Mouse (Mus musculus): Measurements from ENCODE around the gene Olfr1254. TPM values are rescaled to one million over a fixed set of nuclear protein-coding genes. Genes with fewer than 3 reads are reported as not detected.

The Olfr1254 gene
- polyA plus RNA-seq (2012; rRNA removed) = not detected in 2 replicates

GRCm38 (mm10) chr2:89793519-89793918 is at the start of gene Olfr1254:
Olfr1254 (minus strand) TSS chr2:89793619.
- no peak for DNase-seq (ENCODE audit: low read depth)

- no peak for DNase-seq (ENCODE audit: low read depth)
Measured at GRCm38 (mm10) chr2:89841455-89841854, 48.0 kb upstream of the Olfr1254 start, which contains the start of gene Olfr1256. Olfr1256 (minus strand) TSS chr2:89841555.

- DNase-seq (ENCODE audit: low read depth) = no peak
Measured at GRCm38 (mm10) chr2:89820216-89820615, 26.8 kb upstream of the Olfr1254 start.

- DNase-seq (ENCODE audit: low read depth) = no peak
Measured at GRCm38 (mm10) chr2:89811751-89812150, 18.3 kb upstream of the Olfr1254 start, which contains the start of gene Olfr1255. Olfr1255 (plus strand) TSS chr2:89812051.

GRCm38 (mm10) chr2:89810751-89811150 is 17.3 kb upstream of the Olfr1254 start:
- DNase-seq (ENCODE audit: low read depth) = no peak

GRCm38 (mm10) chr2:89799583-89799982 is 6.2 kb upstream of the Olfr1254 start:
- DNase-seq (ENCODE audit: low read depth) = no peak

- no peak for DNase-seq (ENCODE audit: low read depth)
Measured at GRCm38 (mm10) chr2:89756990-89757389, 36.4 kb downstream of the Olfr1254 start, which contains the start of gene Olfr1253. Olfr1253 (minus strand) TSS chr2:89757090.

Other genes starting within 250 kb of the Olfr1254 start
- not detected in 2 replicates for gene Olfr1245, start 215.2 kb downstream of the Olfr1254 start, polyA plus RNA-seq (2012; rRNA removed)
- gene Olfr1246, start 200.5 kb downstream of the Olfr1254 start, polyA plus RNA-seq (2012; rRNA removed) = not detected in 2 replicates
- gene Olfr1247, start 179.5 kb downstream of the Olfr1254 start, polyA plus RNA-seq (2012; rRNA removed) = not detected in 2 replicates
- gene Olfr1248, start 175.4 kb downstream of the Olfr1254 start, polyA plus RNA-seq (2012; rRNA removed) = not detected in 2 replicates
- not detected in 2 replicates for gene Olfr1249, start 158.6 kb downstream of the Olfr1254 start, polyA plus RNA-seq (2012; rRNA removed)
- not detected in 2 replicates for gene Olfr1250, start 132.2 kb downstream of the Olfr1254 start, polyA plus RNA-seq (2012; rRNA removed)
- gene Olfr1251, start 121.7 kb downstream of the Olfr1254 start, polyA plus RNA-seq (2012; rRNA removed) = not detected in 2 replicates
- not detected in 2 replicates for gene Olfr1252, start 68.6 kb downstream of the Olfr1254 start, polyA plus RNA-seq (2012; rRNA removed)
- not detected in 2 replicates for gene Olfr1253, start 36.5 kb downstream of the Olfr1254 start, polyA plus RNA-seq (2012; rRNA removed)
- not detected in 2 replicates for gene Olfr1255, start 18.4 kb upstream of the Olfr1254 start, polyA plus RNA-seq (2012; rRNA removed)
- not detected in 2 replicates for gene Olfr1256, start 47.9 kb upstream of the Olfr1254 start, polyA plus RNA-seq (2012; rRNA removed)
- not detected in 2 replicates for gene Olfr48, start 54.6 kb upstream of the Olfr1254 start, polyA plus RNA-seq (2012; rRNA removed)
- not detected in 2 replicates for gene Olfr1257, start 84.8 kb upstream of the Olfr1254 start, polyA plus RNA-seq (2012; rRNA removed)
- gene Olfr1258, start 133.7 kb upstream of the Olfr1254 start, polyA plus RNA-seq (2012; rRNA removed) = not detected in 2 replicates
- gene Olfr1259, start 155.0 kb upstream of the Olfr1254 start, polyA plus RNA-seq (2012; rRNA removed) = not detected in 2 replicates
- not detected in 2 replicates for gene Olfr1260, start 180.7 kb upstream of the Olfr1254 start, polyA plus RNA-seq (2012; rRNA removed)
- gene Olfr1261, start 197.6 kb upstream of the Olfr1254 start, polyA plus RNA-seq (2012; rRNA removed) = not detected in 2 replicates
- not detected in 2 replicates for gene Olfr1262, start 206.5 kb upstream of the Olfr1254 start, polyA plus RNA-seq (2012; rRNA removed)
- gene Olfr1263, start 218.5 kb upstream of the Olfr1254 start, polyA plus RNA-seq (2012; rRNA removed) = not detected in 2 replicates
- not detected in 2 replicates for gene Olfr1264, start 232.0 kb upstream of the Olfr1254 start, polyA plus RNA-seq (2012; rRNA removed)
- gene Olfr1265, start 241.7 kb upstream of the Olfr1254 start, polyA plus RNA-seq (2012; rRNA removed) = not detected in 2 replicates

Measured in gonadal fat pad, adult 2 months (tissue).